Mouse (Mus musculus): ENCODE data around the gene Wwc2. TPM values are rescaled to one million over a fixed set of nuclear protein-coding genes. Genes with fewer than 3 reads are reported as not detected.
A peak's percentile ranks its signal among the peaks of the same experiment; 100 is the strongest.
"Not testable (repeated sequence)": the region's sequence is repeated elsewhere in the genome, so short reads cannot be mapped to it uniquely, and the experiment has no call there.

The Wwc2 gene
- polyA plus RNA-seq, 1 experiment, result 18.6 TPM

- Histone ChIP-seq H3K36me3 (ENCODE audit: control insufficient read depth, insufficient read depth, low read length) (no peaks in the 10 kb centered on the region; the same call in none of the 2 replicates), H3K27ac (ENCODE audit: control insufficient read depth, insufficient read depth, low read depth, low read length) (no peak overlapping the region), H3K27me3 (ENCODE audit: control insufficient read depth, insufficient read depth, low read length) (no peaks in the 10 kb centered on the region), H3K4me1 (ENCODE audit: control insufficient read depth, insufficient read depth, low read length) (no peaks in the 10 kb centered on the region), H3K4me3 (ENCODE audit: control insufficient read depth, low read depth, low read length) (no peak overlapping the region)
- TF ChIP-seq POLR2A (IDR thresholded peaks at IDR 0.05; ENCODE audit: control insufficient read depth, low read depth, low read length) (no peak), CTCF (IDR thresholded peaks at IDR 0.05; ENCODE audit: control insufficient read depth, insufficient read depth, insufficient replicate concordance, low read depth, low read length) (no peak)
These were observed 163.8 kb downstream of the Wwc2 start for GRCm38 (mm10) chr8:47826911-47827310.

GRCm38 (mm10) chr8:47825596-47825995, 165.1 kb downstream of the Wwc2 start:
- Histone ChIP-seq H3K27me3 (ENCODE audit: control insufficient read depth, insufficient read depth, low read length) (no peaks in the 10 kb centered on the region), H3K27ac (ENCODE audit: control insufficient read depth, insufficient read depth, low read depth, low read length) (0 out of 2 replicates have a peak overlapping the region, but pooled peaks have one; percentile 50), H3K4me3 (ENCODE audit: control insufficient read depth, low read depth, low read length) (no peak overlapping the region), H3K36me3 (ENCODE audit: control insufficient read depth, insufficient read depth, low read length) (no peaks in the 10 kb centered on the region; the same call in none of the 2 replicates), H3K4me1 (ENCODE audit: control insufficient read depth, insufficient read depth, low read length) (no peaks in the 10 kb centered on the region)
- TF ChIP-seq CTCF (IDR thresholded peaks at IDR 0.05; ENCODE audit: control insufficient read depth, insufficient read depth, insufficient replicate concordance, low read depth, low read length) (no peak), POLR2A (IDR thresholded peaks at IDR 0.05; ENCODE audit: control insufficient read depth, low read depth, low read length) (no peak)

- H3K27me3 ChIP-seq (ENCODE audit: control insufficient read depth, insufficient read depth, low read length), result no peaks in the 10 kb centered on the region
- peak within 1 kb of the TSS; percentile 43; the same call in 1 of the 2 replicates for H3K27ac ChIP-seq (ENCODE audit: control insufficient read depth, insufficient read depth, low read depth, low read length)
- no peaks in the 10 kb centered on the region for H3K4me1 ChIP-seq (ENCODE audit: control insufficient read depth, insufficient read depth, low read length)
- TF ChIP-seq POLR2A (IDR thresholded peaks at IDR 0.05; ENCODE audit: control insufficient read depth, low read depth, low read length) (no peak), CTCF (IDR thresholded peaks at IDR 0.05; ENCODE audit: control insufficient read depth, insufficient read depth, insufficient replicate concordance, low read depth, low read length) (no peak)
- no peak within 1 kb of the TSS for H3K4me3 ChIP-seq (ENCODE audit: control insufficient read depth, low read depth, low read length)
- no peaks in the 10 kb centered on the region; the same call in 1 of the 2 replicates for H3K36me3 ChIP-seq (ENCODE audit: control insufficient read depth, insufficient read depth, low read length)
These were observed 166.5 kb downstream of the Wwc2 start, which contains the start of gene Cldn22 for GRCm38 (mm10) chr8:47824182-47824581. Cldn22 (plus strand) TSS chr8:47824482.

DNA sequence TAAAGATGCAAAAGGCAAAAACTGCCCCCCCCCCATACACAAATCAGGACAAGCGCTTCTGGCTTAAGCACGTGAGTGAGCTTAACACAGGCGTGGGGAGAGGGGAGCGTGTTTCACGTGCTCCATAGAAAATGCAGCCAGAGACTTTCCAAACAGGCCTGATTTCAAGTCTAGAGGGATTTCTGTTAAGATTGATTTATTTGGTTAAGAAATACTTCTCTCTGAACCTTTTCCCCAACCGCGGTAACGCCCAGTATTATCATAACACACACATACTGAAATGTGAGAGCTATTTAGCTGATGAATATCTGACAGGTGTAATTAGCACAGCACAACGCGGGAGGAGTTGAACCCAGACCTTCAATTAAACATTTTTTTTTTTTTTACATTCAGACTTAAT, 166.9 kb downstream of the Wwc2 start:
- no peak overlapping the region for H3K4me3 ChIP-seq (ENCODE audit: control insufficient read depth, low read depth, low read length)

GRCm38 (mm10) chr8:47822541-47822940, 168.2 kb downstream of the Wwc2 start:
- not testable (repeated sequence) for H3K36me3 ChIP-seq (ENCODE audit: control insufficient read depth, insufficient read depth, low read length); H3K4me3 ChIP-seq (ENCODE audit: control insufficient read depth, low read depth, low read length); H3K4me1 ChIP-seq (ENCODE audit: control insufficient read depth, insufficient read depth, low read length); H3K27ac ChIP-seq (ENCODE audit: control insufficient read depth, insufficient read depth, low read depth, low read length); H3K27me3 ChIP-seq (ENCODE audit: control insufficient read depth, insufficient read depth, low read length)

More for the DNA sequence above, 166.9 kb downstream of the Wwc2 start:
- TF ChIP-seq CTCF (IDR thresholded peaks at IDR 0.05; ENCODE audit: control insufficient read depth, insufficient read depth, insufficient replicate concordance, low read depth, low read length) (no peak), POLR2A (IDR thresholded peaks at IDR 0.05; ENCODE audit: control insufficient read depth, low read depth, low read length) (no peak)
- Histone ChIP-seq H3K4me1 (ENCODE audit: control insufficient read depth, insufficient read depth, low read length) (no peaks in the 10 kb centered on the region), H3K27ac (ENCODE audit: control insufficient read depth, insufficient read depth, low read depth, low read length) (no peak overlapping the region; the same call in 1 of the 2 replicates), H3K27me3 (ENCODE audit: control insufficient read depth, insufficient read depth, low read length) (no peaks in the 10 kb centered on the region), H3K36me3 (ENCODE audit: control insufficient read depth, insufficient read depth, low read length) (no peaks in the 10 kb centered on the region; the same call in 1 of the 2 replicates)

DNA sequence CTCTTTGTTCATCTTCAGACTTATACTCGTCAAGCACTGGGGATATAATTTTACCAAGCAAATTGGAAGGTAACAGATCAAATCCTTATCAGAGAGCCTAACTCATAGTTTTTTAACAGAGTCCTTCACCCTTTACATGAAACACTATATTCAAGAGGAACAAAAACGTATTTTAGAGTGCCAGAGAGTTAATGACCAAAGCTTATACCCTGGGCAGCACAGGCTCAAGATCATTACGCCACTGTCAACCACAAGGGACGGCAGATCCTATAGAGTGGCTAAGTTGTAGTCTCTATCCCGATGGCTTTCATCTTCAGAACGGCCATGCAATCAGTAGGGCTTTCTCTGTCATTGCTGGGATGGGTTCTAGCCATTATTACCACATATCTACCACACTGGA, 168.9 kb downstream of the Wwc2 start, which contains the start of gene Cldn24:
Gene Cldn24, plus strand, starts transcription at position 301 of the 400 bp plus-strand sequence.
- Histone ChIP-seq H3K27ac (ENCODE audit: control insufficient read depth, insufficient read depth, low read depth, low read length) (no peak within 1 kb of the TSS), H3K4me1 (ENCODE audit: control insufficient read depth, insufficient read depth, low read length) (no peaks in the 10 kb centered on the region), H3K27me3 (ENCODE audit: control insufficient read depth, insufficient read depth, low read length) (no peaks in the 10 kb centered on the region), H3K4me3 (ENCODE audit: control insufficient read depth, low read depth, low read length) (peak within 1 kb of the TSS; percentile 88), H3K36me3 (ENCODE audit: control insufficient read depth, insufficient read depth, low read length) (no peaks in the 10 kb centered on the region)
- TF ChIP-seq CTCF (IDR thresholded peaks at IDR 0.05; ENCODE audit: control insufficient read depth, insufficient read depth, insufficient replicate concordance, low read depth, low read length) (no peak), POLR2A (IDR thresholded peaks at IDR 0.05; ENCODE audit: control insufficient read depth, low read depth, low read length) (no peak)

DNA sequence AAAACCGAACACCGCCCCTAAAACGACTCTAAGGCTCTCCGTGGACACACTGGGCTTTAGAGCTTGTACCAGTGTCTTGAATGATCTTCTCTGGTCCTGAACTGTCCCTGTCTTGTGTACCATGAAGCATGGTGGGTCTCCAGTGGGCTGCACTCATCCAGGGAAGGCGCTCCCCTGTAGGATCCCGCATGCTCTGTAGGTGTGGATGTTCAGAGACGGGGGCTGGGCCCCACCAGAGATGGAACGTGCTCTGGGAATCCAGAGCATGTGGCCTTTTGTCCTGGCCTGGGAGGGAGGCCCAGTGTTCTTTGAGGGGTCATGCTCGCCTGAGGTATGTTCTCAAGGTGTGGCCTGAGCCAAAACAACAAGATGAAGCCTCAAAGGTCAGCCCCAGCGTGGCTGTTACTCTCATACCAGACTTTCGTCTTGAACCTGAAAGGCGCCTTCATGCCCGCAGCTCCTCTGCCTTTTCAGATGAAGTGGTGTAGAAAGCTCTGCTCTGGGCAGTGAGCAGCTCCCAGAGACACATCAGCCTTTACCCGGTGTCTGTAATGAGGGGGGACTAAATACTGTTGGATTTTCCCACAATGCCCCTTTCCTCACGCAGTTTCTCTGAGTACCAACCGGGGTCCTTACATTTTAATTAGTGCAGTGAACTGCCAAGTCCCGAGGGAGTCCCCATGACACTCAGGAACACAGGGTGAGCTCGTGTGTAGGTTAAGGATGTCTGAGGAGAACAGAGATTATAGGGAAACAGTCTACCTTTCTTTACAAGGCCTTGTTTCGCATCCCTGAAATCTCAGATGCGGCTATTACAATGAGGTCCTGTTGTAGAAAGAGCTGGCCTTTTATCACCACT, 169.6 kb downstream of the Wwc2 start:
- Histone ChIP-seq H3K27me3 (ENCODE audit: control insufficient read depth, insufficient read depth, low read length) (no peaks in the 10 kb centered on the region), H3K27ac (ENCODE audit: control insufficient read depth, insufficient read depth, low read depth, low read length) (0 out of 2 replicates have a peak overlapping the region, but pooled peaks have one; percentile 10), H3K4me3 (ENCODE audit: control insufficient read depth, low read depth, low read length) (peak overlapping the region; percentile 88), H3K36me3 (ENCODE audit: control insufficient read depth, insufficient read depth, low read length) (no peaks in the 10 kb centered on the region), H3K4me1 (ENCODE audit: control insufficient read depth, insufficient read depth, low read length) (no peaks in the 10 kb centered on the region)
- no peak for TF ChIP-seq CTCF (IDR thresholded peaks at IDR 0.05; ENCODE audit: control insufficient read depth, insufficient read depth, insufficient replicate concordance, low read depth, low read length)
- no peak for TF ChIP-seq POLR2A (IDR thresholded peaks at IDR 0.05; ENCODE audit: control insufficient read depth, low read depth, low read length)
